Mouse (Mus musculus) lung, adult 2 months (tissue): ENCODE measurements around the gene Ugt1a1.

Experiments
- CTCF ChIP-seq: fragments of 200-500 bp; IDR thresholded peaks from 2 replicates; pipeline ENCODE4 v1.5.1; 2011; ENCODE audit warnings: mild to moderate bottlenecking, low read length, control low read depth; ENCODE audit not compliant: insufficient read depth
- POLR2A ChIP-seq: fragments of 200-500 bp; IDR thresholded peaks from 2 replicates; pipeline ENCODE4 v1.6.1; 2011; ENCODE audit warnings: low read depth, mild to moderate bottlenecking, control low read depth, low read length, borderline replicate concordance; ENCODE audit errors: extremely low read depth

DNA sequence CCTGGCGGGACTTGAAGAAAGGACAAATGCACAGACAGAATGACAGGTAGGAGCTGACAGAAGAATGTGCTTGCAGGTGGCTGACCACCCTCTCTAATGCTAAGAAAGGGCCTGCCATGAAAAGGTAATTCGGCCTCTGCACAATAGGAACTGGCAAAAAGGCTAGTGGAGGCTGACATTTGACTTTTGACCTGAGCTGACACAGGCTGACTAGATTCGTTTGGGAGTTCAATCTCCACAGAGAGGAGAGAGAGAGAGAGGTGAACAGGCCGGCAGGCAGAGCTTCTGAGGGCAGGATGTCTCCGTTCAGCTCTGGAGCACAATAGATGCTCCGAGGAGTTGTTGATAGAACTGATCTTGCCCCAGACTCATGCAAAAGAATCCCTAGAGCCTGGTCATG is 34.6 kb downstream of the Ugt1a1 start:
- no peak for TF ChIP-seq POLR2A
- no peak for TF ChIP-seq CTCF
